Mouse (Mus musculus): ENCODE measurements at regions not wholly inside any gene's neighbourhood (a gene's known extent, or its start where the extent isn't known, plus 50 kb on each side); places are given as distances from the start of the nearest gene placed in this dataset.
A peak's percentile ranks its signal among the peaks of the same experiment; 100 is the strongest.

GRCm38 (mm10) chr16:29822110-29822509 lies 242.1 kb upstream of the Hes1 start:
- no peak for DNase-seq (ENCODE audit: low spot score in 2 of 2)
- intact Hi-C loops (cut with DNase I) = no loop called here

DNA sequence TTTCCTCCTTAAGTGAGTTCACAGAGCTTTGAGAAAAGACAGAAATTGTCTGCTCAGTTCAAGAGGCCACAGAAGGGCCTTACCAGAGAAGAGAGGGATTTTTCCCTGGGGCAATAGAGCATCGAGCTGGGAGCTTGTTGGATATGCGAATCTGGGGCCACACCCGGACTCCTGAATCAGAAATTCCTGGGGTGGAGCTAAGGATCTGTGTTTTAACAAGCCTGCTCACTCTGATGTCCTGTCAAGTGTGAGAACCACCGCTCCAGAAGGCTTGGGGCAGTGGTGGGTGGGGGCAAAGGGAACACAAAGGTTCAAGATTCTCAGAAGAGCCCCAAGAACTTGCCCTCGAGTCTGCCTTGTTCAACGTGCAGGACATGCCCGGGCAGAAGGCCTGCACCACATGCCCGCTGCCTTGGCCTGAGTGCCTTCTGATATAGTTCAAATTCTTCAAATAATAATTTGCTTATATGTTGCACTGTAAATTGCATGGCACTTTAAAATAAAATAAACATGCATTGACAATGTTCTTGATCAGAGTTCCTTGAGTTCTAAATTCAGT lies 241.3 kb upstream of the Hes1 start:
- DNase-seq (ENCODE audit: low spot score in 2 of 2) = no peak
- intact Hi-C loops (cut with DNase I) = no loop called here

- intact Hi-C loops (cut with DNase I) = no loop called here
- DNase-seq (ENCODE audit: low spot score in 2 of 2) = no peak
These were observed 237.3 kb upstream of the Hes1 start for GRCm38 (mm10) chr16:29826927-29827326.

DNA sequence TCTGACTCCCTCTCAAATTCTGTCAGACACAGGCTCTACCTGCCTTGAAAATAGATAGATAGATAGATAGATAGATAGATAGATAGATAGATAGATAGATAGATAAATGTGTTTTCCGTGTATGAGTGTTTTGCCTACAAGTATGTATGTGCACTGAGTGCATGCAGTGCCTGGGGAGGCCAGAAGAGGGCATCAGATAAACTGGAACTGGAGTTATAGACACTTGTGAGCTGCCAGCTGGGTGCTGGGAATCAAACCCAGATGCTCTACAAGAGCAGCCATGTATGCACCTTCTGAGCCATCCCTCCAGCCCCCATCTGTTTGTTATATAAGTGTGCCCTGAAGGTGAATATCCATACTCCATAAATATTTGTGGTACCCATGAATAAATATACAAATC lies 236.4 kb upstream of the Hes1 start:
- no peak for DNase-seq (ENCODE audit: low spot score in 2 of 2)
- intact Hi-C loops (cut with DNase I) = no loop called here

DNA sequence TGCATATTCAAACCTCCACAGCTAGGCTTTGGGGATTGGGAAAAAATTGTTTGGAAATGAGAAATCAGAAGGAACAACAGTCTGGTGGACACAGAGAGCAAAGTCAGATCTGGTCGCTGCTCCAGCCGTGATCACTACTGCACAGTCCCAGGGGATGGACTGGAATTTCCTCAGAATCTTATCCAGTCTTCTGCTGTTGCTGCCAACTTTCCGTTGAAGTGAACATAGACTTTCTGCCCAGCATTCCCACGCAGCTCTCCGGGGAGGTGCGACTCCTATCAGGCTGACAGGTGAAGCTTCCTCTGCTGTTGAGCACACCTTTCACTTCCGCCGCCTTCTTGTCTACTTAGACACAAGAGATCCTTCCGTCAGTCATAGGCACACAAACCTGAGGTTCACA lies 234.7 kb upstream of the Hes1 start:
- intact Hi-C loops (cut with DNase I) = no loop called here
- DNase-seq (ENCODE audit: low spot score in 2 of 2) = no peak

DNA sequence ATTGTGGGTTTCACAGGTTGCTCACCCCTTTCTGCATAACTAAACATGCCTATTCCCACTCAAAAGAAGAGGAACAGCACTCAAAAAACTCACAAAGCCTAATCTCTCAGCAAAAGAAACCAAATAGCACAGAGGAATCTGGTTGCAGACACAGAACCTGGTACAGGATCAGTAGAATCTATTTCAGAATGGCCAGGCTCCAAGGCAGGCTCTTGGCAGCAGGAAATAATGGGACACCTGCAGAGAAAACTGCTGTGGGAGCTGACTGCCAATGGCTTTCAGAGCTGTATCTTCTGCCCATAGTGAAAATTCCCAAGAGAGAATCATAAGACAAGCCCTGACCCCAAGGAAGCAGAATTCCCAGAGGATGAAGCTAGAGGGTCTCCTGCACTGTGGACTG lies 234.1 kb upstream of the Hes1 start:
- intact Hi-C loops (cut with DNase I) = no loop called here
- DNase-seq (ENCODE audit: low spot score in 2 of 2) = no peak

GRCm38 (mm10) chr16:29833298-29833697 lies 230.9 kb upstream of the Hes1 start:
- no peak for DNase-seq (ENCODE audit: low spot score in 2 of 2)
- intact Hi-C loops (cut with DNase I) = no loop called here

GRCm38 (mm10) chr16:29833875-29834274 lies 230.3 kb upstream of the Hes1 start:
- no peak for DNase-seq (ENCODE audit: low spot score in 2 of 2)
- intact Hi-C loops (cut with DNase I) = no loop called here

- intact Hi-C loops (cut with DNase I) = loop anchor here (5.0 kb wide), 1 partner anchor 123 kb away; no protein-coding TSS in a partner anchor
- DNase-seq (ENCODE audit: low spot score in 2 of 2) = no peak
These were observed 229.5 kb upstream of the Hes1 start for GRCm38 (mm10) chr16:29834669-29835068.

DNA sequence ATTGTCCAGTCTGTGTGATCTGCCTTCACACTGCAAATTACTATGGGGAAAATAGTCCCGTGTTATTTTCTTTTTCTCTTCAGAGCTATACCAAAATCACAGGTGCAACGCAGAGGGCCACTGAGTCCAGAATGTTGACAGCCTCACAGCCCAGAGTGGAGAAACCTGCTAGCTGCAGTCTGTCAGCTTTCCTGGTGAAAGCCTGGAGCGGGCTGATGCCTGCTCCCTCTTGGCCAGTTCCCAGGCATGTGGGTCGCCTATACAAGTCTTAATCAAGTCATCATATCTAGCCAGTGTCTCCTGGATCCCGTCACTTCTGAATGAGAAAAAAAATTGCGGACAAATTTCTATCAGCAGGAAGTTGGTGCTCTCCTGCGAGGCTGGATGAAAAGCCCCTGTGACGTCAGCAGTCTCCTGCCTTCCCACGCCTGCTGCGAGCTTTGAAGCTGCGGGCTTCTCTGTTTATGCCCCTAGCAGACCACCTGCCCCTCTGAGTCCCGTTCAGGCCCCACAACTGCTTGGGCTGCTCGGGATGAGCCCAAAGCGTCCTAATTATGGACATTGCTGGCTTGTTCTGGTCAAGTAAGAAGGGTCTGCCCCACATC lies 227.1 kb upstream of the Hes1 start:
- DNase-seq (ENCODE audit: low spot score in 2 of 2) = peak in 1 of 2 experiments; percentile 55
- intact Hi-C loops (cut with DNase I) = loop anchor here (5.0 kb wide), 1 partner anchor 120 kb away; no protein-coding TSS in a partner anchor

DNA sequence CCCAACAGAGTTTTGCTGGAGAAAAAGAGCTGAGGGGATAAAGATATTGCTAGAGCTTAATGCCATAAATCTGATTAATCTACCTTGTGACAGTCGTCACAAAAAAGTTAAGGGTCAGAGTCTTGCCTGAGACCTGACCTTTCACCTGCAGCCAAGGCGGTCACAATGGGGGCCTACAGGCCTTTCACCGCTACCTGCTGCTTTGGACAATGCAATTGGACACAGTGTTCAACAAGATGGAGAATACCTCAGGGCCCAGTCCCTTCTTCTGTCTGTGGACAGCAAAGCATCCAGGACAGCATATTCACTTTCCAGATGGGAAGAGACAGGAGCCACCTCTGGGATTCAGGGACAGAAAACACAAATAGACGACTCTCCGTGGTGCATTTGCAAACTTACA lies 226.3 kb upstream of the Hes1 start:
- DNase-seq (ENCODE audit: low spot score in 2 of 2) = no peak
- intact Hi-C loops (cut with DNase I) = loop anchor here (2.0 to 5.0 kb wide), 2 partner anchors 119 to 227 kb away; partner anchors contain the start of gene Hes1

DNA sequence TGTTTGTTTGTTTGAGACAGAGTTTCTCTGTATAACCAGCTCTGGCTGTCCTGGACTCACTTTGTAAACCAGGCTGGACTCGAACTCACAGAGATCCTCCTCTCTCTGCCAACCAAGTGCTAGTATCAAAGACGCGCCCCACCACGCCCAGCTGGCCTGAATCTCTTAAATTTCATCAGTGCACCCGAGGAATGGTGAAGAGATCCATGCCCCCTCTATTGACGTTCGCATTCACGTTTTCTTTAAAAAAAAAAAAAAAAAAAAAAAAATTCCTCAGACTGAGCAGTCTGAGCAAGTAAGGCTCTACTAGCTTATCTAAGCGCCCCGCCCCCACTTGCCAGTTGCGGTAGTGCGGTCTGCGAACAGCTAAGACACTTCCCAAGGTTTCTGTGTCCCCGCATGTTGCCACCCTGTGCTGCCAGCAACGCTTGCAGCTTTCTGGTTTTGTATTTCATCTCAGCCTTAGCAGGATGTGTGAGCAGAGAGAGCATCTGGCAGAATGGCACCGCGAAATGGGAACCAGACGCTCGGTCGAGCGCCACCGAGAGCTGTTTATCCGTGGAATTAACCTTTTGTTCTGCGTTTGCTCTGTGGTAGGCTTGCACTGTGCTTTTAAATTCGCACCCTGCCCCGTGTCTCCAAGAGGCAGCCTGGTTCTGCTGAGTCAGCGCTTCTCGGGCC lies 225.1 kb upstream of the Hes1 start:
- intact Hi-C loops (cut with DNase I) = loop anchor here (2.0 to 5.0 kb wide), 2 partner anchors 118 to 226 kb away; partner anchors contain the start of gene Hes1

DNA sequence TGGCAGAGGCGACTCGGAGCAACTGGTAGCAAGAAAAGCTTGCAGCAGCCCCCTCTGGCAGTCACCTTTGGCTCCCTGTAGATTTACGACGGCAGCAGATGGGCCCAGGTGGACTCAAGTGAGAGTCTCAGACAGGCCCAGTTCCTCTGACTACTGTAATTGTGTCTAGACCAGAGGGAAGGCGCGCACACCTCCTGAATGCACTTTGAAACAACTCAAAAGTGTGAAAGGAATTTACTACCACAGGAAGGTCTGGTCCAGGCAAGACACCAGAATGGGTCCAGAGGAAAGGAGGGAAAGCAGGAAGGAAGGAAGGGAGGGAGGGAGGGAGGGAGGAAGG lies 224.6 kb upstream of the Hes1 start:
- DNase-seq (ENCODE audit: low spot score in 2 of 2) = no peak
- intact Hi-C loops (cut with DNase I) = loop anchor here (2.0 to 5.0 kb wide), 3 partner anchors 118 to 225 kb away; partner anchors contain the start of gene Hes1

More for the DNA sequence above, 225.1 kb upstream of the Hes1 start:
- peak; percentile 68 to 85 for DNase-seq (ENCODE audit: low spot score in 2 of 2)

DNA sequence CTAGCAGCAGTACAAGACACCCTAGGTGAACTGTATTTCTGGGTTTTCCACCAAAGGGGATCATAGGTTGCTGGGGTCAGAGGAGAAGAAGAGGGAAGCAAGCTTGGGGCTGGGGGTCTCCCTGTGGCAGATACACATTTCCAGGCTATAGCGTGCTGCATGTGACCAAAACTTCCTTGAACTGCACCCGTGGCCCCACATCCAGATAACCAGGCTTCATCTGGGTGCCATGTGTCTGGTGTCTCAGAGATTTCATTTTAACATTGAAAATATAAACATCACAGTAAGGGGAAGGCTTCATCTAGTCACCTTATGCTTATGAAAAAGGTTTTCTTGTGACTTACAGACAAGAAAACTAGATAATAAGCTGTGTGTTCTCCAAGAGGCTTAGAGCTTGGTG lies 223.8 kb upstream of the Hes1 start:
- no peak for DNase-seq (ENCODE audit: low spot score in 2 of 2)
- intact Hi-C loops (cut with DNase I) = loop anchor here (2.0 kb wide), 1 partner anchor 168 kb away; no protein-coding TSS in a partner anchor

GRCm38 (mm10) chr16:29841132-29841531 lies 223.1 kb upstream of the Hes1 start:
- DNase-seq (ENCODE audit: low spot score in 2 of 2) = no peak
- intact Hi-C loops (cut with DNase I) = loop anchor here (2.0 kb wide), 1 partner anchor 168 kb away; no protein-coding TSS in a partner anchor

- intact Hi-C loops (cut with DNase I) = no loop called here
- DNase-seq (ENCODE audit: low spot score in 2 of 2) = peak in 1 of 2 experiments; percentile 40
These were observed 222.1 kb upstream of the Hes1 start for GRCm38 (mm10) chr16:29842071-29842470.

DNA sequence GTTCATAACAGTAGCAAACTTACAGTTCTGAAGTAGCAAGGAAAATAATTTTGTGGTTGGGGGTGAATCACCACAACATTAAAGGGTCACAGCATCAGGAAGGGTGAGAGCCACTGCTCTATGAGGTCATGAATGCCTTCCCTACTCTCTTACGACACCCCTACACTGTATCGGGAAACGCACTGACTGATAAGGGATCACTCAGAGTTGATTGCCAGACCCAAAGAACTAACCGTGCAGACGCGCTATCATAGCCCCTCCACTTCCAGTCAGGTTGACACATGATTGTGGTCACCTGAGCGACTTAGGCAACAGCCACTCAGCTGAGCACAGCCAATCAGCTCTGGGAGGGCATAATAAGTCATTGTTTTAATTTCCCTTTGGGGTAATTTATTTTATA lies 220.7 kb upstream of the Hes1 start:
- no peak for DNase-seq (ENCODE audit: low spot score in 2 of 2)
- intact Hi-C loops (cut with DNase I) = no loop called here

- no peak for DNase-seq (ENCODE audit: low spot score in 2 of 2)
- intact Hi-C loops (cut with DNase I) = no loop called here
These were observed 219.2 kb upstream of the Hes1 start for GRCm38 (mm10) chr16:29844706-29845596.

DNA sequence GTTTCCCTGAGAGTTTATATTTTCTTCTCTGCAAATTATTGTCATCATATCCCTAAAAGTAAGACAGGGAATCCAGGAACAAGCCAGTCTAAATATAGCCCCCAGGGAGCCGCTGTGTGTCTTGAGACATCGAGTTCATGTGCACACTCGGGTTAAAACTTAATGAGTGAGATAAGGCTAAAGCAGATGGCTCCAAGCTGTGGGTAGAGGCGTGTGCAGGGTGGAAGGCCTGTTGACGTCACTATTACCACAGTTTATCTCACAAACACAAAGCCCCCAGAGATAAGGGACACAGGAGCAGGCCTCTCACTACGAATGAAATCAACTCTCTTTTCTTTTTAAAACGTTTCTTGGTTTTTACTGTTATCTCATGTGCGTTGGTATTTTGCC lies 218.6 kb upstream of the Hes1 start:
- DNase-seq (ENCODE audit: low spot score in 2 of 2) = no peak
- intact Hi-C loops (cut with DNase I) = no loop called here

GRCm38 (mm10) chr16:29847059-29847458 lies 217.1 kb upstream of the Hes1 start:
- DNase-seq (ENCODE audit: low spot score in 2 of 2) = no peak
- intact Hi-C loops (cut with DNase I) = no loop called here
